Mouse (Mus musculus): ENCODE results near the gene Ubxn6.

- no peak for TF ChIP-seq EP300 (IDR thresholded peaks at IDR 0.05)
- no peak for TF ChIP-seq CTCF (IDR thresholded peaks at IDR 0.05)
Measured at GRCm38 (mm10) chr17:56020400-56021084, 54.3 kb downstream of the Ubxn6 start.

Measured in lung, postnatal 0 days (tissue).